Mouse (Mus musculus): ENCODE measurements at regions not wholly inside any gene's neighbourhood (a gene's known extent, or its start where the extent isn't known, plus 50 kb on each side); places are given as distances from the start of the nearest gene placed in this dataset.

DNA sequence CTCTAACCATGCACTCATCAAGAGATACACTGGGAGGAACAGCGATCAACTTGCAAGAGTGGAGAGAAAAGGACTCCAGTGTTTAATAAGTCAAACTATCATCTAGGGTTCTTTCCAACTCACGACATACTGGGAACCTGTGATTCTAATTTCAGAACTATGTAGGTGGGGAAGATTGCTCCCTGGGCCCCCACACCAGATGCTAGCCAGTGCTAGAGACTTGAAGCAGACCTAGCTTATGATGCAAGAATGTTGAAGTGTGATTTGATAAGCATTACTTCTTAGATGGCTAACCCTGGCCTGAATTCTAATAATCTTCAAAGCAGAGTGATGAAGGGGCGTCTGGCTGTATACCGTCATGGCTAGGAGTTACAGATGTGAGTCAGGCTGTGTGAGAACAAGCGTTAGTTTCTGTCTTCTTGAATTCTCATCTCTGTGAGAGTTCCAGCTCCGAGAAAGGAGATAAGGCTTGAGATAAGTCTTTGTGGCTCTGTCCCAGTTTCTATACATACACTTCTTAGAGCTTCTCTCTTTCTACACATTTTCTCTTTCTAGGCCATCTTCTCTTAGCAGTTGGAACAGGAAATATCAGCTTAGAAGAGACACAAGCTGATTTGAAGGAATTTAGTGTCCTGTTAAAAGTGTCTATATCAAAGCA, 54.0 kb upstream of the Bank1 start:
- H3K4me2 ChIP-seq = no peak overlapping the region
- H3K27ac ChIP-seq (replicated peaks) = no peak overlapping the region
- no peaks in the 10 kb centered on the region for H3K36me3 ChIP-seq (replicated peaks)
- H3K4me1 ChIP-seq (replicated peaks) = no peaks in the 10 kb centered on the region
- no peaks in the 10 kb centered on the region for H3K27me3 ChIP-seq
- 59% methylated on average over 6 of the region's 6 CpGs for WGBS (ENCODE audit: insufficient replicate concordance)
- ATAC-seq (ENCODE audit: insufficient read depth) = no peak
- no peak overlapping the region for H3K9ac ChIP-seq
- H3K4me3 ChIP-seq (replicated peaks) = no peak overlapping the region
- no peaks in the 10 kb centered on the region for H3K9me3 ChIP-seq (replicated peaks)

- Histone ChIP-seq H3K27me3 (no peaks in the 10 kb centered on the region), H3K9ac (no peak overlapping the region), H3K4me3 (replicated peaks) (no peak overlapping the region), H3K9me3 (replicated peaks) (no peaks in the 10 kb centered on the region), H3K4me2 (no peak overlapping the region), H3K4me1 (replicated peaks) (no peaks in the 10 kb centered on the region), H3K27ac (replicated peaks) (no peak overlapping the region), H3K36me3 (replicated peaks) (no peaks in the 10 kb centered on the region)
- WGBS (ENCODE audit: insufficient replicate concordance) = 52% methylated on average over 4 of the region's 4 CpGs
- ATAC-seq (ENCODE audit: insufficient read depth) = no peak
These were observed 51.0 kb upstream of the Bank1 start for GRCm38 (mm10) chr3:136376893-136377292.
